Mouse (Mus musculus): ENCODE results near the gene Cdc73.

GRCm38 (mm10) chr1:143727701-143728445, 25.2 kb upstream of the Cdc73 start:
- TF ChIP-seq CTCF (IDR thresholded peaks at IDR 0.05; ENCODE audit: low read depth, low read length): no peak
- no peak for TF ChIP-seq POLR2A (IDR thresholded peaks at IDR 0.05; ENCODE audit: insufficient read depth, low read length)

All from ES-Bruce4 (cell line).